Mouse (Mus musculus): Measurements from ENCODE around the gene Lrrc58. TPM values are rescaled to one million over a fixed set of nuclear protein-coding genes. Genes with fewer than 3 reads are reported as not detected.

Lrrc58 gene
- total and polyA plus RNA-seq, 3 experiments = 11.0 to 29.6 (median 24.8) TPM

DNA sequence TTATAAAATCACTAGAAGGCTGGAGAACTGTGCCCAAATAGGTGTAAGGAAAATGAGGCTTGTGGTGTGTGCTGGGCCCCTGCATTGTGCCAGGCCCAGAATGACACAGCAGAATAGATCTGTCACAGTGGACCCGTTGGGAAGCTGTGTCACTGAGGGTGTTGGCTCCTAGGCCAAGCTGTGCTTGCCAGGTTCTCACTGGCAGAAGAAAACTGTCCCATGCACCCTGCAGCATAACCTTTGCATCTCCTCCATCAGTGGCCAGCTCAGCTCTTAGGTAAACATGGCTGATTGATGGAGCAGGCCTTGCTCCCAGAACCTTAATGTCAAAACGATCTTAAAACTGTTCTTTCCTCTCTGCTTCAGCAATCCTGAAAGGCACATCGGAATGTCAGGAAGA is 11.9 kb upstream of the Lrrc58 start:
- DNase-seq (ENCODE audit: low read depth, low spot score) = no peak
- Histone ChIP-seq H3K27ac (ENCODE audit: control insufficient read depth, low read depth, low read length) (no peak overlapping the region), H3K4me3 (ENCODE audit: control insufficient read depth in 1 of 2, insufficient read depth in 1 of 2, low read depth in 2 of 2, low read length in 2 of 2) (no peak overlapping the region), H3K27me3 (ENCODE audit: control insufficient read depth in 1 of 2, insufficient read depth in 2 of 2, low read length in 2 of 2) (peaks cover 2% of the 10 kb centered on the region in 2 experiments), H3K9ac (ENCODE audit: control insufficient read depth, low read depth, low read length, poor library complexity, severe bottlenecking) (no peak overlapping the region), H3K4me1 (ENCODE audit: control insufficient read depth in 1 of 2, insufficient read depth in 2 of 2, low read length in 2 of 2) (no peaks in the 10 kb centered on the region), H3K36me3 (ENCODE audit: control insufficient read depth in 1 of 2, insufficient read depth in 2 of 2, low read length in 2 of 2) (no peaks in the 10 kb centered on the region), H3K79me2 (ENCODE audit: control insufficient read depth, insufficient read depth, low read length, poor library complexity) (no peaks in the 10 kb centered on the region), H3K9me3 (replicated peaks; ENCODE audit: insufficient read depth, low read length) (no peaks in the 10 kb centered on the region)
- no peak for TF ChIP-seq TCF12 (IDR thresholded peaks at IDR 0.05; ENCODE audit: low read depth, low read length)
- no peak for TF ChIP-seq POLR2A (IDR thresholded peaks at IDR 0.05; ENCODE audit: control insufficient read depth in 1 of 2, insufficient read depth in 1 of 2, low read depth in 1 of 2, low read length in 2 of 2, poor library complexity in 1 of 2)

DNA sequence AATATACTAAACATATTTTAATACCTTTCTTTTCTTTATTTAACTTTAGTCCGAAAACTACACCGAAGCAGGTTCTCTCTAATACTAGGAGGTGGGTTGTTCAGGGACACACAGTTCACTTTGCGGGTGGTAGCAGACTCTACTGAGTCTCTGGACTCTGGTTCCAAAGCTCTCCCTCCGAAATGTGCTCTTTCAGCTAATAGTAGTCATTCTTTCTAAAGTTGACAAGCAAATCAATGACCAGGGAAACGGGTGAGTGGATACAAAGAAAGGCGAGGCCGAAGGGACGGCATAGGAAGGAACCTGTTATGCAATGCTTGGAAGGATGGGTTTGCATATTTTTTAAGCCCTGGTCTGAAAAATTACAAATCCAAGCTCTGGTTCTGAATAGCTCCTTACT is 10.7 kb upstream of the Lrrc58 start:
- no peaks in the 10 kb centered on the region for H3K36me3 ChIP-seq (ENCODE audit: control insufficient read depth in 1 of 2, insufficient read depth in 2 of 2, low read length in 2 of 2)
- no peak overlapping the region for H3K9ac ChIP-seq (ENCODE audit: control insufficient read depth, low read depth, low read length, poor library complexity, severe bottlenecking)
- peaks cover 1 to 2% of the 10 kb centered on the region in 2 experiments; a peak in 3 of 4 replicates for H3K27me3 ChIP-seq (ENCODE audit: control insufficient read depth in 1 of 2, insufficient read depth in 2 of 2, low read length in 2 of 2)
- no peak overlapping the region for H3K4me3 ChIP-seq (ENCODE audit: control insufficient read depth in 1 of 2, insufficient read depth in 1 of 2, low read depth in 2 of 2, low read length in 2 of 2)
- no peaks in the 10 kb centered on the region for H3K79me2 ChIP-seq (ENCODE audit: control insufficient read depth, insufficient read depth, low read length, poor library complexity)
- no peaks in the 10 kb centered on the region for H3K4me1 ChIP-seq (ENCODE audit: control insufficient read depth in 1 of 2, insufficient read depth in 2 of 2, low read length in 2 of 2)
- no peaks in the 10 kb centered on the region for H3K9me3 ChIP-seq (replicated peaks; ENCODE audit: insufficient read depth, low read length)
- no peak overlapping the region for H3K27ac ChIP-seq (ENCODE audit: control insufficient read depth, low read depth, low read length)
- DNase-seq (ENCODE audit: low read depth, low spot score) = no peak
- TF ChIP-seq NELFE (IDR thresholded peaks at IDR 0.05; ENCODE audit: low read depth, low read length) = no peak
- TF ChIP-seq JUND (IDR thresholded peaks at IDR 0.05; ENCODE audit: low read depth, low read length) = no peak
- no peak for TF ChIP-seq ELF1 (IDR thresholded peaks at IDR 0.05; ENCODE audit: low read depth, low read length)
- TF ChIP-seq ZC3H11A (IDR thresholded peaks at IDR 0.05; ENCODE audit: low read depth, low read length) = no peak
- no peak for TF ChIP-seq EP300 (IDR thresholded peaks at IDR 0.05; ENCODE audit: low read depth in 1 of 2, low read length in 2 of 2)
- TF ChIP-seq ZMIZ1 (IDR thresholded peaks at IDR 0.05; ENCODE audit: low read depth, low read length) = no peak

DNA sequence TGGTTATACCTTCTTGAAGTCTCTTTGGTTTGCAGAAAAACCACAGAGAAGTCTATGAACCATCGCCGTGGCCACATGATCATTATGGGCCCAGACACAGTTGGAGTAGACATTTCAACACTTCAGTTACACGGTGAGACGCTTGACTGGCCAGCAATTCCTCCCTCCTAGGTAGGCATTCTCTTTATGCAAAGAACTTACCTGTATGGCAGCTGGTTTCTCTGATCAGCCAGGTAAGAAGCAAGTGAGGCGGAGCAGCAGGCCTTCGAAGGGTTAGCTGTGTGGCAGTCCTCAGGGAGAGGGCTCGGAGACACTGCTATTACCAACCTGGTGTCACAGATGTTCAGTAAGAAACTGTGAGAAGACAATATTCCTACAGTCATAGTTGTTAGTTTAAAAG is 8.0 kb upstream of the Lrrc58 start:
- Histone ChIP-seq H3K27me3 (ENCODE audit: control insufficient read depth in 1 of 2, insufficient read depth in 2 of 2, low read length in 2 of 2) (peaks cover 2 to 3% of the 10 kb centered on the region in 2 experiments; a peak in 3 of 4 replicates), H3K9ac (ENCODE audit: control insufficient read depth, low read depth, low read length, poor library complexity, severe bottlenecking) (no peak overlapping the region), H3K4me1 (ENCODE audit: control insufficient read depth in 1 of 2, insufficient read depth in 2 of 2, low read length in 2 of 2) (0 out of 4 replicates have a peak, but pooled peaks cover 0 to 2% of the 10 kb centered on the region in 2 experiments), H3K79me2 (ENCODE audit: control insufficient read depth, insufficient read depth, low read length, poor library complexity) (no peaks in the 10 kb centered on the region), H3K4me3 (ENCODE audit: control insufficient read depth in 1 of 2, insufficient read depth in 1 of 2, low read depth in 2 of 2, low read length in 2 of 2) (no peak overlapping the region), H3K27ac (ENCODE audit: control insufficient read depth, low read depth, low read length) (no peak overlapping the region), H3K36me3 (ENCODE audit: control insufficient read depth in 1 of 2, insufficient read depth in 2 of 2, low read length in 2 of 2) (no peaks in the 10 kb centered on the region), H3K9me3 (replicated peaks; ENCODE audit: insufficient read depth, low read length) (no peaks in the 10 kb centered on the region)
- TF ChIP-seq POLR2AphosphoS5 (IDR thresholded peaks at IDR 0.05; ENCODE audit: borderline replicate concordance, low read depth, low read length) (no peak), ZMIZ1 (IDR thresholded peaks at IDR 0.05; ENCODE audit: low read depth, low read length) (no peak), MAX (IDR thresholded peaks at IDR 0.05; ENCODE audit: low read length) (no peak), UBTF (IDR thresholded peaks at IDR 0.05; ENCODE audit: borderline replicate concordance, insufficient read depth, low read depth, low read length) (no peak), MYB (IDR thresholded peaks at IDR 0.05; ENCODE audit: low read depth, low read length) (no peak), TBP (IDR thresholded peaks at IDR 0.05; ENCODE audit: low read depth, low read length) (no peak), CHD2 (IDR thresholded peaks at IDR 0.05; ENCODE audit: low read length) (no peak), HCFC1 (IDR thresholded peaks at IDR 0.05; ENCODE audit: low read depth, low read length) (no peak), USF2 (IDR thresholded peaks at IDR 0.05; ENCODE audit: borderline replicate concordance in 1 of 2, insufficient read depth in 1 of 2, low read depth in 1 of 2, low read length in 2 of 2) (no peak), CTCF (IDR thresholded peaks at IDR 0.05 in 2 of 3, conservative IDR thresholded peaks at IDR 0.05 in 1 of 3; ENCODE audit: control insufficient read depth in 1 of 3, insufficient read depth in 1 of 3, low read depth in 2 of 3, low read length in 3 of 3, poor library complexity in 1 of 3, severe bottlenecking in 1 of 3) (no peak), BHLHE40 (IDR thresholded peaks at IDR 0.05; ENCODE audit: borderline replicate concordance, low read depth, low read length) (no peak), E2F4 (IDR thresholded peaks at IDR 0.05; ENCODE audit: borderline replicate concordance, low read depth, low read length) (no peak), SIN3A (IDR thresholded peaks at IDR 0.05; ENCODE audit: low read length) (no peak), MYC (IDR thresholded peaks at IDR 0.05; ENCODE audit: low read depth, low read length) (no peak), CHD1 (IDR thresholded peaks at IDR 0.05; ENCODE audit: low read depth, low read length) (no peak), POLR2A (IDR thresholded peaks at IDR 0.05; ENCODE audit: control insufficient read depth in 1 of 2, insufficient read depth in 1 of 2, low read depth in 1 of 2, low read length in 2 of 2, poor library complexity in 1 of 2) (no peak)
- no peak for DNase-seq (ENCODE audit: low read depth, low spot score)
